Mouse (Mus musculus) cerebellum, adult 2 months (tissue): ENCODE measurements at regions not wholly inside any gene's neighbourhood (a gene's known extent, or its start where the extent isn't known, plus 50 kb on each side); places are given as distances from the start of the nearest gene placed in this dataset.

Experiments used
- DNase-seq, 2 experiments: peaks; one replicate each; pipeline ENCODE4 v3.0.0; 2021
- H3K27ac ChIP-seq: fragments of 200-500 bp; 2 replicates; pipeline ENCODE4 v1.5.1; 2012; ENCODE audit warnings: low read length, control low read depth, inconsistent platforms; ENCODE audit not compliant: insufficient read depth
- H3K27me3 ChIP-seq: fragments of 200-500 bp; 2 replicates; pipeline ENCODE4 v1.6.1; 2012; ENCODE audit warnings: inconsistent platforms, mild to moderate bottlenecking, low read length, moderate library complexity; ENCODE audit not compliant: control insufficient read depth, insufficient read depth
- H3K4me1 ChIP-seq: fragments of 200-500 bp; 2 replicates; pipeline ENCODE4 v1.6.1; 2011; ENCODE audit warnings: low read length; ENCODE audit not compliant: control insufficient read depth, insufficient read depth
- H3K4me3 ChIP-seq: fragments of 200-500 bp; replicated peaks from 2 replicates; pipeline ENCODE3; 2011; ENCODE audit warnings: mild to moderate bottlenecking, low read depth, low read length, control low read depth; ENCODE audit not compliant: insufficient read depth
- CTCF ChIP-seq: fragments of 200-500 bp; IDR thresholded peaks from 2 replicates; pipeline ENCODE4 v1.5.1; 2011; ENCODE audit warnings: low read depth, mild to moderate bottlenecking, control low read depth, low read length, moderate library complexity, borderline replicate concordance; ENCODE audit not compliant: insufficient read depth
- POLR2A ChIP-seq: fragments of 200-500 bp; IDR thresholded peaks from 2 replicates; pipeline ENCODE4 v1.6.1; 2011; ENCODE audit warnings: low read length, control low read depth, borderline replicate concordance; ENCODE audit not compliant: insufficient read depth
- WGBS: fragments of 180-500 bp; shearing (Covaris S2); methylation state at CpG from one replicate; pipeline ENCODE4 v1.1.7; 2018; 5-methylcytosine and 5-hydroxymethylcytosine counted together

- no peak overlapping the region for H3K27ac ChIP-seq
- no peaks in the 10 kb centered on the region for H3K27me3 ChIP-seq
- H3K4me3 ChIP-seq, result no peak overlapping the region
- no peak for DNase-seq
- no peak for TF ChIP-seq CTCF
- TF ChIP-seq POLR2A, result no peak
- no peaks in the 10 kb centered on the region for H3K4me1 ChIP-seq
- WGBS, result 76% methylated on average over 5 of the region's 5 CpGs
Observed at GRCm38 (mm10) chr7:124573666-124574065, 591.0 kb downstream of the Hs3st4 start.

DNA sequence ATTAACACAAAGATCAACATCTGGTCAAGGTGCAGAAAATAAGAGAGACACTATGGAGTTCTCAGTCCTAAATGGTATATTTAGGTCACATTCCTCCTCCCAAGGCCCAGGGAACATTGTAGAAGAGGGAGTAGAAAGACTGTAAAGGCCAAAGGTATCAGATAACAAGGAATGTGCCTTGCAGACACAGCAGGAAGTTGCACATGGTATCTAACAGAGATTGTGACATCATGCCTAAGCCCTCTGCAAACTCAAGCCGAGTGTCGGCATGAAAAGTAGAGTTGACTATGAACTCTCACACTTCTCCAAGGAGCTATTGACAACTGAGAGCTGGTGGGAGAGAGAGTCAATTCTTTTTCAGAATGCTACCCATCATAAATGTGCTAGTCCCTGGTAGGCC lies 598.7 kb downstream of the Hs3st4 start:
- Histone ChIP-seq H3K27ac (no peak overlapping the region), H3K27me3 (no peaks in the 10 kb centered on the region), H3K4me1 (no peaks in the 10 kb centered on the region), H3K4me3 (no peak overlapping the region)
- TF ChIP-seq CTCF (no peak), POLR2A (no peak)
- 94% methylated on average over 2 of the region's 2 CpGs for WGBS
- no peak for DNase-seq

DNA sequence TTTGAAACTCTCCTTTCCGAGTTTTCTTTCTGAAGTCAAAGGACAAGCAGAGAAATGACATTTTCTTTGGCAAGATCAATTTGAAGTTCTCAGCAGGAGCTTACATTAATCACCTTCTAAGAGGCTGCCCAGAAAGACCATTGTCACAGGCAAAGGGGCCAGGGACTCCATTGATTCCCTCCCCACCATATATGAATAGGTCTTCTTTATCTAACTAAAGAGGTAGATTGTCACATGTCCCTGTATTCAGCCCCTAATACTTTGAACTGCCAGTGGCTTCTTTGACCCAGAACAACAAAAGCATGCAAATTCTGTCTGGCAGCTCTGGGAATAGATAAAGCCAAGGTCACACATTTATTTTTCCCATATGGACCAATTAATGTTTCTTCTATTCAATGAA lies 602.6 kb downstream of the Hs3st4 start:
- Histone ChIP-seq H3K4me3 (no peak overlapping the region), H3K27ac (no peak overlapping the region), H3K27me3 (no peaks in the 10 kb centered on the region), H3K4me1 (no peaks in the 10 kb centered on the region)
- DNase-seq, result no peak
- TF ChIP-seq POLR2A, result no peak
- no peak for TF ChIP-seq CTCF
- 31% methylated on average over 1 of the region's 1 CpGs for WGBS

GRCm38 (mm10) chr7:124591369-124591768 lies 608.7 kb downstream of the Hs3st4 start:
- DNase-seq, result no peak
- H3K4me1 ChIP-seq, result no peaks in the 10 kb centered on the region
- H3K27me3 ChIP-seq, result no peaks in the 10 kb centered on the region
- no peak overlapping the region for H3K27ac ChIP-seq
- H3K4me3 ChIP-seq, result no peak overlapping the region
- TF ChIP-seq POLR2A (no peak), CTCF (no peak)

DNA sequence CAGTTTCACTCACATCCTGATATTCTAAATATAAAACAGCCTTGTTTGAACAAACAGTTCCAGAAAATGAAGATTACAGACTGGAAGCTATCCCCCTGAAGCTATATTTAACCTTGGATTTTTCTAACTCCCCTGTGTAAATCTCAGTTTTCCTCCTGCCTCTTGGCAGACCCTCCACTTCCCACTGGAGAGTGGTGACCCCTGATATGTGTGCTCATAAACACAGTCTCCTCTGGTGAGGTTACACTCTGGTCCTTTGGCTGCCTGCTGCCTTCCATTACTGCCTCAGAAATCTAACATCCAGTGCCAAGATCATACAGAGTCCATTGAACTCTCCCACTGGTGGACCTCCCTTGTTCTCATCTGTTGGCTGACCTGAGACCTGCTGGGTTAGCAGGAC lies 610.8 kb downstream of the Hs3st4 start:
- no peaks in the 10 kb centered on the region for H3K4me1 ChIP-seq
- DNase-seq, result no peak
- H3K4me3 ChIP-seq, result no peak overlapping the region
- TF ChIP-seq CTCF (no peak), POLR2A (no peak)
- H3K27ac ChIP-seq, result no peak overlapping the region
- no peaks in the 10 kb centered on the region for H3K27me3 ChIP-seq

DNA sequence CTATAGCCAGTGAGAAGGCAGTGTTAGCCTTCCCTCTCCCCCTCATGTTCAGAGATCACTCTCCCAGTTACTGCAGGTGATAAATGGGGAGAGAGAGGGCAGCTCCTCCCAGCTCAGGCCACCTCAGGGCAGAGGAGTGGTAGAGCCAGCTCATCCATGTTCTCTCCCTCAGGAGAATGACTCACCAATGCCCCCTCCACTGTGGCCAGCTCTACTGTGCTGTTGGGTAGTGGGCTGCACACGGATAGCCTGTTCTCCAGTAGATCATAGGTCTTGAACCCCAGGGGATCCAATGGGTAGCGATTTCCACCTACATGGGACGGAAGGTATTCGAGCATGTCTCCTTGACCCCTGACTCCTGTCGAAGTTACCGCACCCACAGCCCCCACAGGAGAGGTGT lies 618.1 kb downstream of the Hs3st4 start:
- no peak overlapping the region for H3K27ac ChIP-seq
- no peaks in the 10 kb centered on the region for H3K27me3 ChIP-seq
- no peaks in the 10 kb centered on the region for H3K4me1 ChIP-seq
- WGBS, result 93% methylated on average over 6 of the region's 6 CpGs
- no peak for DNase-seq
- H3K4me3 ChIP-seq, result no peak overlapping the region
- TF ChIP-seq POLR2A, result no peak
- no peak for TF ChIP-seq CTCF

- 89% methylated on average over 2 of the region's 2 CpGs for WGBS
- no peaks in the 10 kb centered on the region for H3K27me3 ChIP-seq
- DNase-seq, result no peak
- H3K4me3 ChIP-seq, result no peak overlapping the region
- H3K27ac ChIP-seq, result no peak overlapping the region
- TF ChIP-seq POLR2A (no peak), CTCF (no peak)
- H3K4me1 ChIP-seq, result no peaks in the 10 kb centered on the region
Observed at GRCm38 (mm10) chr7:124604581-124604980, 621.9 kb downstream of the Hs3st4 start.

GRCm38 (mm10) chr7:124605978-124606377 lies 623.3 kb downstream of the Hs3st4 start:
- no peak overlapping the region for H3K4me3 ChIP-seq
- H3K27ac ChIP-seq, result no peak overlapping the region
- WGBS, result 91% methylated on average over 1 of the region's 1 CpGs
- H3K4me1 ChIP-seq, result no peaks in the 10 kb centered on the region
- no peak for DNase-seq
- TF ChIP-seq CTCF (no peak), POLR2A (no peak)
- no peaks in the 10 kb centered on the region for H3K27me3 ChIP-seq

DNA sequence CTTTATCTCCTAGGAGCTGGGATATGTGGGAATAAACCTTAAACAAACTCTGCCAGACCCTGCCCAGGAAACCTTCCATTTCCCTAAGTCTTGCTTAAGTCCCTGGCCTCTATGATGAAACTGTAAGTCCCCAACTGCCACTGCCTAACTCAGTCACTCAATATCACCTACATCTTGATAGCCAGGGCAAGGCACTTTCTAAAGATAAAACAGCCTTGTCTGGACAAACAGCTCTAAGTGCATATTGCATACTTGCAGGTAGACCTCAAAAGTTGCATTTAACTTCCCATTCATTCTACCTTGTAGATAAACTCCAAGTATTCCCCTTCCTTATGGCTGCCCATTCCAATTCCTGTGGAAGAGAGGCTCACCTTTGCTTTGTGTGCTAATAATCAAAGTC lies 624.4 kb downstream of the Hs3st4 start:
- TF ChIP-seq POLR2A (no peak), CTCF (no peak)
- Histone ChIP-seq H3K4me1 (no peaks in the 10 kb centered on the region), H3K27ac (no peak overlapping the region), H3K4me3 (no peak overlapping the region), H3K27me3 (no peaks in the 10 kb centered on the region)
- DNase-seq, result no peak
